Mouse (Mus musculus) CD4-positive, CD25-positive, alpha-beta regulatory T cell, adult 2 months (primary cell): ENCODE data around the gene Cacna1c.

ENCODE experiments used
- DNase-seq: peaks from one replicate; pipeline ENCODE4 v3.0.0-alpha.2; 2012; ENCODE audit warnings: low read depth, low spot score

The Cacna1c gene

DNA sequence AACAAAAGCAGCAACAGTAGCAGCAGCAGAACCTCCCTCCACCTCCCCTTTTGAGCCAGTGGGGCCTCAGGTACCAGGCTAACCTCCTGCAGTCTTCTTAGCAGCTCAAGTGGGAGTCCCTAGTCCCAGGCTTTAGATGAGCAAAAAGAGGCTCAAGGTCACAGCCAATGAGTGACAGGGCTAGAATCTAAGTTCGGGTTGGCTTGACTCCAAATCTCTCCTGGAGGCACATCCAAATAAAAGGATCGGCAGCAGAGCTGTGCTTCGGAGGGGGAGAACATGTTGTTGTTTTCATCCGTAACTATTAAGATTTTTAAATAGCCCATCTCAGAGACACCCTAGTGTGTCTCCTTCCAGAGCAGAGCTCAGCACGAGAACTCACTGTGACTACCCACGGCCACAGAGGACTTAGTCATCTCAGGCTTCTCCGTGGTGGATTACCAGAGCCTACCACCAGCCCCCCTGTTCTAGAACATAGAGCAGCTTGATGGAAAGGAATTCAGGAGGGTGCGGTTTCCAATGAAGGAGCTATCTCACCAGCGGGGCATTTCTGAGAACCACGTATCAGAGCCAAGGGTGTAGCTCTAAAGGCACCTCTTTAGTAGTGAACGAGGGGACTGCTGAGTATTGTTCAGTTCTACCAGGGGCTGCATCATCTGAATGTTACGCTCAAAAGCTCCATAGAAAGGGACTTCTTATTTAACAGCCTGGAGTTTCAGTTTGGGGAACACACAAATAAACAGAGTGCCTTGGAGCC lies 438.5 kb downstream of the Cacna1c start:
- DNase-seq: no peak

DNA sequence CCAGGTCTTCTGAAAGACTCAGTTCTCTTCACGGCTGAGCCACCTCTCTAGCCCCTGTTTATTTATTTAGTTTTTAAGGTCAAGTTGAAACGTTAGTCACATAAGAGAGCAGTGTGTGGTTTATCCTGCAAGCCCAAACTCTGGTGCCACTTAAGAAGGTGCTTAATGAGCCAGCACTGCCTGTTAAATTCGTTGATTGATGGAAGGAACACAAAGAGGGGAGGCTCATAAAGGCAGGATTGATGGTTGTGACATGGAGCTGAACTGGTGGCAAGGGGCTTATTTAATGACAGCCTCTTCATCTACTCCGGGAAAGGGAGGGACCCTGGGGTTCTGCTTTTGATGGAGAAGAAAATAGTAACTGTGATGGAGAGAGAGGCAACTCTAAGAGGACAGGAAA lies 439.7 kb downstream of the Cacna1c start:
- DNase-seq: no peak

DNA sequence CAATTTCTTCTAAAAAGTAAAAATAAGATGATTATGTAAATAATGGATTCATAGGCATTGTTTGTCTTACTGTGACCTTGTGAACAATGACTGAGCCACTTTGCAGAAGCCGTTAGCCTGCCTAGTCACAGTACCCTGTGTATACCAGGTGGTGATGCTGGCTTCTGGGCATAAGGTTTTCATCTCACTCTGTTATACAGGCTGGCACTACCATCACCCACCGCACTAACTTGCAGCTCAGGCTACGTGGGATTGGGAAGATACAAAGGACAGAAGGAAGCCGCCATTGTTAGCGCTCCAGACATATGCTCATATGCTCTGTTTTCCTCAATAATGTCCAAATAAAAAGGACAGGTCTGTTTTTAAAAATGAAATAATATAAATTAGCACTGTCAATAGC lies 440.4 kb downstream of the Cacna1c start:
- no peak for DNase-seq

DNA sequence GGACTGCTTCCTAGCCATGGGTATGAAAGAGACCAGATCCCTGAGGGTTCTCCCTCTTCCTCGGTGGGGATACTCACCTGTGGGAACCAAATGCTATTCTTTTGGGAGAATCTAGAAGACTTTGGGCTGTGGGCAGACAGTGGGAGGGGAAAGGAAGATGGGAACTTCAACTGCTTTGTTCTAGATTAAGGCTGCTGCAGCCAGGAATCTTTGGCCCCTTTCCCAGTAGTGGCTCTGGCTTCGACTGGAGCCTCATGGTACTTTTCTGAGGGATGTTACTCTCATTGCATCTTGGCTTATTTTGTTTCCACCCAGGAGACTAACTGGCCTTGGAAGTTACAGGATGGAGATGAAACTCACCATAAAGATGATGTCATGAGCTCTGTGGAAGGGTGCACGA lies 441.8 kb downstream of the Cacna1c start:
- DNase-seq: no peak

- DNase-seq: no peak
Measured at GRCm38 (mm10) chr6:118753787-118754186, 442.4 kb downstream of the Cacna1c start.

GRCm38 (mm10) chr6:118753064-118753463 lies 443.2 kb downstream of the Cacna1c start:
- no peak for DNase-seq

DNA sequence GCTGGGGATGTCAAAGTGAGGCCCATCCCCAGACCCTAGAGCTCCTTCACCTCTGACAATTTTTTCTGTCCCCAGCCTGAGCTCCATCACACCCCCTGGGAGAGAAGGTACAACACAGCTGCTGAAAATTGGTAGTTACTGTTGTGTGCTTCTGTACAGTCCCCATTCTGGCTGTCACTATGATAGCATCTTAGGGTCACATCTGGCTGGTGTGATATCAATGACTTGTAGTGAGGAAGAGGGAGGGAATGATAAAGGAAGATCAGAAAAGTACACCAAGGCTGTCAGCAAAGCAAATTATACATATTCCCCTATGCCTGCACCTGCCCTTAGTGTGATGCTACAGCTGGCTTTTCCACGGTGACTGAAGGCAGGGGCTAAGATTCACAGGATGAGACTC lies 446.9 kb downstream of the Cacna1c start:
- no peak for DNase-seq

- DNase-seq: no peak
Measured at GRCm38 (mm10) chr6:118742701-118743100, 453.5 kb downstream of the Cacna1c start.

DNA sequence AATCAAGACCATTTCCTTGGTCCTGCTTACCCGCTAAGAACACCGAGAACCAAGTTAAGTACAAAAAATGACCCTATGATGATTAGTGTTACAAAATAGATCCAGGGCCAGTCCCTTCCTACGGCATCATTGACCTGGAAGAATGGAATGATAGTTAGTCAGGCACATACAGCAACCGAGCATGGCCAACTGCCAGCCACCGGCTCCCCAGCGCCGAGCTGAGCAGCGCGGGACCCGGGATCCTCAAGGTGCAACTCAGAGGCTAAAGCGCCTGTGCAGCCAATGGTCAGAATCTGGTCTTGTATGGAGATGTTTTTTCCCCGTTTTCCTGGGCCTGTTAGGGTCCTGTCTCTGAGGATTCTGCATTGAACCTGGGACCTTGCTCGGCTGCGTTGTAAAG lies 454.4 kb downstream of the Cacna1c start:
- no peak for DNase-seq

DNA sequence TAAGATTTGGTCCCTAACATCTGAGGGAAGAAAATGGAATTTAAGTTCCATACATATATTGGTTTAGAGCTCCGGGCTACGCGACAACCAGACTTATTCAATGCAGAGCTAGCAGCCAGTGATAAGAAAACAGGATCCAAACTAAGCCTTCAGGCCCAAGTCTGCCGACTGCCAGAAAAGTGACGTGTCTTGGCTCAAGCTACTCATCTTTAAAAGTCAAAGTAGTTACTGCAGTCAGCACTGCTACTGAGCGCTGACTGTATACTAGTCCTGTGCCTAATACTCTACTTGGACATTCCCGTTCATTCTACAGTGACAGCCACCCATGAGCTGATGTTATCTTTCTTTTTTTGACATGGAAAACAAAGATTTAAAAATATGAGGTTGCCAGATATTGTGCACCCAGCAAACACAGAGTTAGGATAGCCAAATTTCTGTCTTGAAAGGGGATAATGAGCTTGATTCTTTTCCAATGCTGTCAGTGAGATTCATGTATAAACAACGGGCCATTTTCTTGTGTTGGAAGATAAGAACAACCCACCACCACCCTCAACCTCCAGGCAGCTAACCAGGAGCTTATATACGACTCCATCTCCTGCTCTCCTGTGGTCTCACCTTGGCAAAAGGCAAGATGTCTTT lies 456.1 kb downstream of the Cacna1c start:
- no peak for DNase-seq

DNA sequence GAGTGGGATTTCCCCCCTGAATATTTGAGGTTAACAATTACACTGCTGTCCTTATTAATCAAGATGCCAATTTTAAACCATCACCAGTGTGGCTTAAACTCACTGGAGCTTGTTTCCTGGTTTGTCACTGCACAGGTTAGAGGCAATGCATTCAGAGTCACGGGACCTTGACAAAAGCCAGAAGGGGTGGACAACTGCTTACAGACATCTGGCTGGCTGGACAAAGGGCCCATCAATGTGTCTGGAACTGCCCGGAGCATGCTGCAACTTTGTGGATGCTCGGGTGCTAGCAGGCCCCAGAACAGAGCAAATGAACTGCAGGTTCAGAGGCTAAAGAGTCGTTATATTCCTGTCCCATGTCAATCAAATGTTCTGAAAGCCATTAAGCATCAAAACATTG lies 456.9 kb downstream of the Cacna1c start:
- no peak for DNase-seq

GRCm38 (mm10) chr6:118738656-118739055 lies 457.6 kb downstream of the Cacna1c start:
- DNase-seq: no peak

- no peak for DNase-seq
Measured at GRCm38 (mm10) chr6:118737078-118737477, 459.1 kb downstream of the Cacna1c start.

- DNase-seq: no peak
Measured at GRCm38 (mm10) chr6:118736491-118736890, 459.7 kb downstream of the Cacna1c start.

DNA sequence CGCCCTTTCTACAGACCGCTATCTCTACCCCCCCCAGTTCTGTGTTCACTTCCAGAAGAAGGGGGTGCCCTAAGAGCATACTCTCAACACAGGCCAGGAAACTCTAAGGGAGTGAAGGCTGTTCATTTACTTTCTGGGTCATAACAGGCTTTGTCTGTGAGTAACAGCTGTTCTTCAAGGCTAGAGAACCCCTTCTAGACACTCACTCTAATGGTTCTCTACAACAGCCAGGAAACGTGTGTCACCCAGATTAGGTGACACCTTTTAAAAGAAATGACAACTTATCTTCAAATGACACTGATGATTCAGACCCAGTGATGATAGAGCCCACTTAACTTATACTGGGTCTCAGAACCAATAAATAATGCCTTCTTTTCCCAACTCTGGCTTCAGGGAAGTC lies 461.1 kb downstream of the Cacna1c start:
- no peak for DNase-seq

DNA sequence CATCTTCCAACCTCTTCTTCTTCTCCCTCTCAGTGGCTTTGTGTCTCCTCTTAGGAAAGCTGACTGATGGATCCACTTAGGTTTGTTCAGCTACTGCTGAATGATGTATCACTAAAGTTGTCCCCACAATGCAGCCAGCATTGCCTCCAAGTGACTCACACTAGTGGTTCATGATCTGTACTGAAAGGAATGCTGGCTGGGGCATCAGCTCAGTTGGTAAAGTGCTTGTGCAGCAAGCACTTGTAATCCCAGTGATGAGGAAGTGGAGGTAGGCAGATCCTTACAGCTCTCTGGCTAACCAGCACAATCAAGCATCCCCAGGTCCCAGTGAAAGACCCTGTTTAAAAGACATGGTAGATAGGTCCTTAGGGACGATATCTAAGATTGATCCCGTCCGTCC lies 464.3 kb downstream of the Cacna1c start:
- DNase-seq: no peak

DNA sequence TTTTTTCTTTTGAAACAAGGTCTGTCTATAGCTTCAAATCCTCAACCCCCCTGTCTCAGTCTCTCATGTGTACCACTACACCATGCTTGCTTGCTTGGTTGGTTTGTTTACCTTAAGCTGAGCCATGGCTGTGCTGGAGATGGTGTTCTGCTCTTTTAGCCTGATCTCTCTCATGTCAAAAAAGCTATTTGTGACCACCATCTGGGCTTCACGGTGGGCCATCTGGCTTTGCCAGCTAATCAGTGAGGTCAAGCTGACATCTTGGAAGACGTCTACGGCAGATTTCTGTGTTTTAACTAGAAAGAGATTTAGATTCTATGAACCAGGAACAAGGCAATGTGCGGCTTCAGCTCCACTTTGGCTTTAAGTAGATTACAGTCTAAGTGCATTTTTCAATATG lies 471.3 kb downstream of the Cacna1c start:
- no peak for DNase-seq

- DNase-seq: no peak
Measured at GRCm38 (mm10) chr6:118724388-118724787, 471.8 kb downstream of the Cacna1c start.

GRCm38 (mm10) chr6:118722336-118722735 lies 473.9 kb downstream of the Cacna1c start:
- no peak for DNase-seq

DNA sequence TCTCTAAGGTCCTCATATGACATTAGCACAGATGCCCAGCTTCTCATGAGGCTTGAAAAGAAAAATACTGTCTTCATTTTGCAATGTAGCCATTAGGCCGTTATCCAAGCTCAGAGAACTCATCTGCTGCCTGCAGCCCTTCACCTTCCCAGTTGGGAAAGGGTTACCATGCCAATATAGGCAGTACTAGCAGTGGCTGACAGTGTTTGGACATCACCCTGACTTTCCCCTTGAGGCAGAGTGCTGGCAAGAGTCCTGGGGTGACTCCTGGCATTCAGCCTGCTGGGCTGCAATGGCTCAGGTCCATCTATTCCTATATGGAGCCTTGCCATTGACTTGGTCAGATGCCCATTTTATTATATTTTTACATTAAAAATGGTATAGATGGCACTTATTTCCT lies 476.7 kb downstream of the Cacna1c start:
- DNase-seq: no peak

DNA sequence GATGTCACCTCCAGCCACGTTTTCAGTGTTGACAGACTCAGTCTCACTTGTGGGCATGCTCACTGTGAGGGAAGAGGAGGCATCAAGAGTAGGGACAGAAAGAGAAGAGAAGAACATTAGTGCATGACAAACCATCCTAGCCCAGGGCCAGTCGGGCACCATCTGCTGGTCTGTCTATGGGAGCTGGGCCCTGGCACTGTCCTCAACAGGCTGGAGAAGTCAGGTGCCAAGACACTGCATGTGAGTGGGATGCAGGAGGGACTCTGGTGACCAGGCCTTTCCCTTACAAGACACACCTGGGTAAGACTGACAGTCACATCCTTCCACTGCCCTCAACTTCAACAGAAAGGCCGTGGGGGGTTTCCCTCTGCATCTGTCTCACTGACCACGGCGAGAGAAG lies 482.9 kb downstream of the Cacna1c start:
- no peak for DNase-seq

- no peak for DNase-seq
Measured at GRCm38 (mm10) chr6:118711677-118712322, 484.4 kb downstream of the Cacna1c start.

DNA sequence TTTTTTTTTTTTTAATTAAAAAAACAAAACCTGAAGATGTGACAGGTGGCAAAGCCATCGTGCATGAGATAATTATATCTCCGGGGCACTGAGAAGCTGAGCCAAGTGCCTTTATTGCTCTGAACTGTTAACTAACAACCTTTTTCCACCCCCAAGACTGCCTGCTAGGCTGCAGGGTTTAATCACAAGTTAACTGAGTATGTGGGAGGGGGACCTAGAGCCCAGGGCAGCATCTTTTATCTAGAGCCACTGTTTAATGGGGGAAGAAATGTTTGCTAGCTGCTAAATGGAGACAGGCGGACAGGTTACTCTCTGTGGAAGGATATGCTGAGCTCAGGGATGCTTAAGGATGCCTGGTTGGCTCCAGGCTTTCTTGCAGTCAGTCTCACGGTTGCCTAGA lies 489.2 kb downstream of the Cacna1c start:
- no peak for DNase-seq
